Mouse (Mus musculus) granulocyte monocyte progenitor cell, adult 5-6 weeks (primary cell): ENCODE measurements around the gene Lhx2. TPM values are rescaled to one million over a fixed set of nuclear protein-coding genes. Genes with fewer than 3 reads are reported as not detected.

Source experiments
- ATAC-seq: replicated peaks from 2 replicates; pipeline ENCODE4 v1.8.0; 2016; ENCODE audit warnings: mild to moderate bottlenecking, moderate TSS enrichment, inconsistent platforms; ENCODE audit not compliant: poor library complexity, severe bottlenecking
- total RNA-seq, 2 experiments: library from RNA; stranded (forward) in 1 of 2; stranded (reverse) in 1 of 2; fragments of 200-712, 200-1000 nt in 1 of 2; fragments of >200 nt in 1 of 2; fragmentation: Nextera tagmentation in 1 of 2; gene quantifications; 2 replicates each; pipeline ENCODE4 v1.2.3; 2014 to 2017

Gene Lhx2
- total RNA-seq, 2 experiments from 2014 or later = not detected

- ATAC-seq = no peak
Measured at GRCm38 (mm10) chr2:38357294-38358246, 18.5 kb downstream of the Lhx2 start.

- ATAC-seq = no peak
Measured at GRCm38 (mm10) chr2:38358611-38359010, 19.5 kb downstream of the Lhx2 start.

GRCm38 (mm10) chr2:38359186-38359585, 20.1 kb downstream of the Lhx2 start:
- ATAC-seq = no peak

GRCm38 (mm10) chr2:38359811-38360210, 20.7 kb downstream of the Lhx2 start:
- no peak for ATAC-seq

GRCm38 (mm10) chr2:38366222-38366621, 27.1 kb downstream of the Lhx2 start:
- no peak for ATAC-seq

- ATAC-seq = no peak
Measured at GRCm38 (mm10) chr2:38367023-38367422, 27.9 kb downstream of the Lhx2 start.

- no peak for ATAC-seq
Measured at GRCm38 (mm10) chr2:38367852-38368251, 28.8 kb downstream of the Lhx2 start.

GRCm38 (mm10) chr2:38368746-38369330, 29.8 kb downstream of the Lhx2 start:
- peak; percentile 97 for ATAC-seq

GRCm38 (mm10) chr2:38375606-38376304, 36.7 kb downstream of the Lhx2 start:
- ATAC-seq = peak; percentile 64

GRCm38 (mm10) chr2:38377254-38377653, 38.2 kb downstream of the Lhx2 start:
- no peak for ATAC-seq

- peak; percentile 58 for ATAC-seq
Measured at GRCm38 (mm10) chr2:38378346-38378745, 39.3 kb downstream of the Lhx2 start.

GRCm38 (mm10) chr2:38378849-38379545, 39.9 kb downstream of the Lhx2 start:
- peak; percentile 23 for ATAC-seq

GRCm38 (mm10) chr2:38379546-38379870, 40.4 kb downstream of the Lhx2 start:
- no peak for ATAC-seq

- no peak for ATAC-seq
Measured at GRCm38 (mm10) chr2:38380136-38381083, 41.3 kb downstream of the Lhx2 start.

GRCm38 (mm10) chr2:38387568-38388262, 48.6 kb downstream of the Lhx2 start:
- no peak for ATAC-seq

GRCm38 (mm10) chr2:38394977-38395868, 56.1 kb downstream of the Lhx2 start:
- no peak for ATAC-seq

- no peak for ATAC-seq
Measured at GRCm38 (mm10) chr2:38395869-38396236, 56.8 kb downstream of the Lhx2 start.

- ATAC-seq = no peak
Measured at GRCm38 (mm10) chr2:38397306-38397705, 58.2 kb downstream of the Lhx2 start.
